Mouse (Mus musculus) limb, embryonic 12.5 days (tissue): ENCODE measurements around the gene 1700102P08Rik. TPM values are rescaled to one million over a fixed set of nuclear protein-coding genes. Genes with fewer than 3 reads are reported as not detected.
A peak's percentile ranks its signal among the peaks of the same experiment; 100 is the strongest.

Experiments
- ATAC-seq: fragments of 200-750 bp; cut with Nextera tagmentation; 2 replicates; pipeline ENCODE4 v1.8.0; 2017; ENCODE audit warnings: low read depth, moderate TSS enrichment; ENCODE audit not compliant: insufficient number of reproducible peaks, insufficient read depth, low FRiP score, low TSS enrichment
- H3K27ac ChIP-seq: fragments of 300-500 bp; sonication (generic); 2 replicates; pipeline ENCODE4 v1.5.1; 2016; ENCODE audit warnings: mild to moderate bottlenecking, moderate library complexity
- H3K27me3 ChIP-seq: fragments of 300-500 bp; sonication (generic); 2 replicates; pipeline ENCODE4 v1.6.1; 2016; ENCODE audit warnings: mild to moderate bottlenecking, moderate library complexity
- H3K36me3 ChIP-seq: fragments of 300-500 bp; sonication (generic); 2 replicates; pipeline ENCODE4 v1.6.1; 2016; ENCODE audit warnings: mild to moderate bottlenecking, moderate library complexity
- H3K4me1 ChIP-seq: fragments of 300-500 bp; sonication (generic); replicated peaks from 2 replicates; pipeline ENCODE4 v1.6.1; 2016
- H3K4me2 ChIP-seq: fragments of 300-500 bp; sonication (generic); 2 replicates; pipeline ENCODE4 v1.6.1; 2016; ENCODE audit warnings: mild to moderate bottlenecking, moderate library complexity
- H3K4me3 ChIP-seq: fragments of 300-500 bp; sonication (generic); replicated peaks from 2 replicates; pipeline ENCODE4 v1.5.1; 2016; ENCODE audit warnings: mild to moderate bottlenecking
- H3K9ac ChIP-seq: fragments of 300-500 bp; sonication (generic); replicated peaks from 2 replicates; pipeline ENCODE4 v1.6.1; 2016; ENCODE audit warnings: mild to moderate bottlenecking, moderate library complexity
- H3K9me3 ChIP-seq: fragments of 300-500 bp; sonication (generic); 2 replicates; pipeline ENCODE4 v1.6.1; 2016; ENCODE audit warnings: mild to moderate bottlenecking, moderate library complexity
- WGBS: fragments of 180-500 bp; shearing (Covaris S2); methylation state at CpG from one replicate; pipeline ENCODE4 v1.1.7; 2016; 5-methylcytosine and 5-hydroxymethylcytosine counted together
- polyA plus RNA-seq: library from polyadenylated mRNA; unstranded; fragments of >200 nt; fragmentation: Nextera tagmentation; extraction: Ambion mirVana; gene quantifications from 2 replicates; pipeline ENCODE4 v1.2.1, GENCODE M21; 2016

Gene 1700102P08Rik
- polyA plus RNA-seq, 1 experiment from 2014 or later, result 0.81 TPM

DNA sequence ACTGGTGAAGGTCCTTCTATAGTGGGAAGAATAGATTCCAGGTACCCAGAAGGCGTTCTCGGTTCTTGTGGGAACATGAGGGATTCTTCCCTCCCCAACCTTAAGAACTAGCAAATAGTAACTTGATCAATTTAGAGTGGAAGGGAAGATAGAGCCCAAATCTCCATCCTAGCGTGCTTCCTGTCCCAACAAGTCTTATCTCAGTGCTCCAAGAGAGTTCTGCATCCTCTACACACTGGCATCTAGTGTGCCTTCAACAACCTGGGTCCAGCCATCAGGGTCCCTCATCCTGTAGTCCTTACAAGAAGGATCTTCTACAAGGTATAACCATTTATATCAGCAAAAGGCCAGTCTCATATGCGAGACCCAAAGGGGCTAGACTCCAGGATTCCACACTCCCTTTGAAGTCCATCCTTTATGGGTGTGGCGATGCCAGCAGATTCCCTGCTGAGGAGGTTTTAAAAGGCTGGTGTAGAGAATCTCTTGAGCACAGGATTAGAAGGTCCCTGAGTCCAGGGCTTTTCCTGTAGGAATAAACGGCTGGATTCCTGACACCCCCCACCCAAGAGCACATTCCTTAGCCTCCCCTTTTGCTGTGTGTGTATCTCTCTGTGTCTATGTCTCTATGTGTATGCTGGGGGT is 59.0 kb downstream of the 1700102P08Rik start:
- H3K27ac ChIP-seq, result peak overlapping the region; percentile 89
- peak overlapping the region; percentile 57 for H3K4me3 ChIP-seq
- peaks cover 42% of the 10 kb centered on the region for H3K4me1 ChIP-seq
- WGBS, result 47% methylated on average over 6 of the region's 6 CpGs
- no peaks in the 10 kb centered on the region for H3K9me3 ChIP-seq
- H3K36me3 ChIP-seq, result peaks cover 23% of the 10 kb centered on the region
- ATAC-seq, result no peak
- peak overlapping the region; percentile 63 for H3K9ac ChIP-seq
- no peaks in the 10 kb centered on the region for H3K27me3 ChIP-seq
- peak overlapping the region; percentile 74 for H3K4me2 ChIP-seq

DNA sequence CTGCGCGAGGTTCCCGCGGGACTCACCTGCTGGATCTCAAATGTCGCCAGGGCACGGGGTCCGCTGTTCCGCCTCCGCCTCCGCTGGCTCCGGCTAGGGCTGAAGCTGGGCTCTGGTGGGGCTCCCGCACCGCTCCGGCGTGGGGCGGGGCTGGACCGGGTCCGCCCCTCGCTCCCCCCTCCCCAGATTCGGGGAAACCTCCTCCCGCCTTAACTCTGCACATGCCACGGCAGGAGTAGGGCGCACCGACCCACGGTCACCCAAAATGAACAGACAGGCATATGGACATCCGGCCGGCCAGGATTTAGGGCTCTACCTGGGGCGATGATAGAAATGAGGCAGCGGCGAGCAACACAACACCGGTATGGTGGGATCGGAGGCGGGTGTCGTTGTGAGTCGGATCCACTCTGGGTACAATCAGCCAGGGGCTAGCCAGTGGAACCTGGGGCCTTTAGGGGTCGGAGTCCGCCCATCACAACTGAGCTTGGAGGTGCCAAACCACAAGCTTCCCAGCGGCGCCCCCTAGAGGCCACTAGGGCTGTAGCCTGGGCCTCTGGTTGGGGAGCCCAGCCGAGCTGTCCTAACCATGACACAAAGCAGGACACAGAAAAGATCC is 59.8 kb downstream of the 1700102P08Rik start:
- Histone ChIP-seq H3K36me3 (peaks cover 21% of the 10 kb centered on the region), H3K27ac (peak overlapping the region; percentile 89), H3K4me3 (peak overlapping the region; percentile 57), H3K4me1 (peaks cover 42% of the 10 kb centered on the region), H3K9ac (peak overlapping the region; percentile 63), H3K27me3 (no peaks in the 10 kb centered on the region), H3K9me3 (no peaks in the 10 kb centered on the region), H3K4me2 (peak overlapping the region; percentile 74)
- under 1% methylated on average over 40 of the region's 40 CpGs for WGBS
- ATAC-seq, result peak; percentile 91

DNA sequence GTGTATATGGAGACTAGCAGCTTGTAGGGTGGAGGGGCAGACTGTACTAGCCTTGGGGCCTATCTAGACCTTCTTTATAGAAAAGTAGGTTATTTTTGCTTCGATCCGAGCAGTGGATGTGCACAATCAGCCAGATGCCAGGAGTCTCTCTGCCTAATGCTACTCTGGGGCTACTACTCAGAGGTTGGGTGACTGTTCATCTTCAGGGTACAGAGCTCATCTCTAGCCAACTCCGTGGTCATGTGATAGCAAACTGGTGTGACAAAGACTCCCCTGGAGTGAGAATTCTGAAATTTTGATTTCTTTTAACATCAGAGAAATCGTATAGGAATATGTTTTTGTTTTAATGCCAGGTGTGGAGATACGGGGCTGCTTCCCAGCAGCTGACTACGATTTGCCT is 60.3 kb downstream of the 1700102P08Rik start:
- peak overlapping the region; percentile 74 for H3K4me2 ChIP-seq
- H3K27ac ChIP-seq, result peak overlapping the region; percentile 89
- 40% methylated on average over 6 of the region's 6 CpGs for WGBS
- H3K36me3 ChIP-seq, result peaks cover 16% of the 10 kb centered on the region
- no peaks in the 10 kb centered on the region for H3K27me3 ChIP-seq
- no peaks in the 10 kb centered on the region for H3K9me3 ChIP-seq
- peaks cover 42% of the 10 kb centered on the region for H3K4me1 ChIP-seq
- peak overlapping the region; percentile 63 for H3K9ac ChIP-seq
- no peak for ATAC-seq
- H3K4me3 ChIP-seq, result peak overlapping the region; percentile 57

DNA sequence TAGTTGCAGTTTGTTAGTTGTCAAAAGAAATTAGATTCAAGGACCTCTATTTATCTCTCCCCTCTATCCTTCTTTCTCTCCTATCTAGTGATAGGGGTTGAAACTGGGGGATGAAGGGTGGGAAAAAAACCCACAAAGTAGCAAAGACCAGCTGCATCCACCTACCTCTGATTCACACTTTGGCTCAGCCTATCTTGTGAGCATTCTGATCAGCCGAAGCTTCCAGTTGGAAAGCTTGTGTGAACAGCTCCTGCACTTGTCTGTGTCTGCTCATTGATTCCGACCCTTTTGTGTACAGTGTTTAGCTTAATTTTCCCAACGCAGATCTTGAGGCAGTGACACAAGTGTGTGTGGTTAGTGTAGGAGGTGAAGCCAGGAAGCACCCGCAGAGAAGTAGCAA is 60.9 kb downstream of the 1700102P08Rik start:
- H3K4me1 ChIP-seq, result peaks cover 42% of the 10 kb centered on the region
- no peaks in the 10 kb centered on the region for H3K27me3 ChIP-seq
- WGBS, result 89% methylated on average over 4 of the region's 4 CpGs
- H3K36me3 ChIP-seq, result peaks cover 11% of the 10 kb centered on the region
- peak overlapping the region; percentile 74 for H3K4me2 ChIP-seq
- no peaks in the 10 kb centered on the region for H3K9me3 ChIP-seq
- ATAC-seq, result no peak
- peak overlapping the region; percentile 63 for H3K9ac ChIP-seq
- no peak overlapping the region for H3K4me3 ChIP-seq
- peak overlapping the region; percentile 89; the same call in 1 of the 2 replicates for H3K27ac ChIP-seq

DNA sequence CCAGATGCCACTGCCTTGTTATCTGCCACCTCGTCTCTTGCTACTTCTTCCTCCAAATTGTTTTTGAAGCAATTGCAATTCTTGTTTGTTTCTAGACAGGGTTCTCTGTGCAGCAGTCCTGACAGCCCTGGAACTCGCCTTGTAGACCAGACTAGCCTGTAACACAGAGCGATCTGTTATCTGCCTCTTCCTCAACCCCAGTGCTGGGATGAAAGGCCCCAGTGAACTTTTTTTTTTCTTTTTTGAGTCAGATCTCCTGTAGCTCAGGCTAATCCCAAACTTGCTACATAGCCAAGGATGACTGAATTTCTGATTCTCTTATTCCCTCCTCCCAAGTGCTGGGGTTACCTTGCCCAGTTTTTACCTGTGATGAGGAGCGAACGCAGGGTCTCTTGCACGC is 61.8 kb downstream of the 1700102P08Rik start:
- Histone ChIP-seq H3K36me3 (peaks cover 1% of the 10 kb centered on the region; the same call in 1 of the 2 replicates), H3K9ac (no peak overlapping the region), H3K27ac (no peak overlapping the region), H3K9me3 (no peaks in the 10 kb centered on the region), H3K4me2 (no peak overlapping the region), H3K27me3 (no peaks in the 10 kb centered on the region), H3K4me1 (peaks cover 40% of the 10 kb centered on the region), H3K4me3 (no peak overlapping the region)
- no peak for ATAC-seq
- WGBS, result 85% methylated on average over 6 of the region's 6 CpGs

DNA sequence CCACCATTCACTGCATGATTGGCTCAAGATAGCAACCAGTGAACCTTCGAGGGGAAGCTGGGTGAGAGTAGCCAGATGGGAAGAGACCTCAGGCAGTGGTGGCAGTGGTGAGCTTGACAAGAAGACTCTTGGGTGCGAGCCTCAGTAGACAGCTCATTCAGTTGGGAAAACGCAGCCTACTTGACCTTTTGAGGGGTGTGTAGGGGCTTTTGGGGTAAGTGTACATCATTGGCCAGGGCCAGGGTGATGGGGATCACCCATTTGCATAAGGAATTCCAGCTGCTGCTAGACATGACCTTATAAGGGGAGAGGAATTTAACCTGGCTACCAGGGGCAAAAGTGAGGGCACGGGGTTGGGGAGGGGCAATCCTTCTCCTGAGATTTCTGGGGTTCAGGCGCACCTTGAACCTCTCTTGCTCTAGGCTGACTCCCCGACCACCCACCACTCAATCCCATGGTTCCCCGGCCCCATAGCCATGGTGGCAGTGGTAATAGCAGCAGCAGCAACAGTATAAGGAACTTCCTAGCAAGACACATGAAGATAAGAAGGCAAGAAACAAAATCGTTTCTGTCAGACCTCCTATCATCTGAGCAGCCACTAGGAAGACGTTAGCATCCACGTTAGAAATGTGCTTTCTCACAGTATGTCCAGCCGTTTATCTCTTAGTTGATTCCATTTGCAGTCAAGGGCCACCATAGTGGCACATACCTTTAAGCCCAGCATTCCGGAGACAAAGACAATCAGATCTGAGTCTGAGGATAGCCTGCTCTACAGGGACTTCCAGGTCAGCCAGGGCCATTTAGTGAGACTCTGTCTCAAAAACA is 63.4 kb downstream of the 1700102P08Rik start:
- Histone ChIP-seq H3K36me3 (no peaks in the 10 kb centered on the region), H3K4me3 (no peak overlapping the region), H3K27me3 (no peaks in the 10 kb centered on the region), H3K9me3 (no peaks in the 10 kb centered on the region), H3K27ac (no peak overlapping the region), H3K4me1 (peaks cover 25% of the 10 kb centered on the region), H3K4me2 (no peak overlapping the region), H3K9ac (no peak overlapping the region)
- no peak for ATAC-seq
- WGBS, result 75% methylated on average over 12 of the region's 12 CpGs

DNA sequence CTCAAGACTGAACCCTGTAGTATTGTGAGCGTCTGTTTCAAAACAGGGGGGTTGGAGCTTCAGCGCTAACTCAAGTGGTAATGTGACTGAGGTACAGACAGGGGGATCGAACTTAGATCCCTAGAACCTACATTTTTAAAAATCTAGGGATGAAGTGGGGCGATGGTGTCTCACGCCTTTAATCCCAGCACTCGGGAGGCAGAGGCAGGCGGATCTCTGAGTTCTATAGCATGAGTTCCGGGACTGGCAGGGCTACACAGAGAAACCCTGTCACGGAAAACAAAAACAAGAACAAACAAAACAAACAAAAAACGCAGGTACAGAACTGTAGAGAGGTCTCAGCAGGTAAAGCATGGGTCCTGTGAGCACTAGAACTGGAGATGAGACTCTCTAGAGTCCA is 64.3 kb downstream of the 1700102P08Rik start:
- Histone ChIP-seq H3K27me3 (no peaks in the 10 kb centered on the region), H3K4me2 (no peak overlapping the region), H3K4me1 (peaks cover 23% of the 10 kb centered on the region), H3K9me3 (no peaks in the 10 kb centered on the region), H3K9ac (no peak overlapping the region), H3K36me3 (no peaks in the 10 kb centered on the region), H3K4me3 (no peak overlapping the region), H3K27ac (no peak overlapping the region)
- 85% methylated on average over 10 of the region's 10 CpGs for WGBS
- no peak for ATAC-seq

DNA sequence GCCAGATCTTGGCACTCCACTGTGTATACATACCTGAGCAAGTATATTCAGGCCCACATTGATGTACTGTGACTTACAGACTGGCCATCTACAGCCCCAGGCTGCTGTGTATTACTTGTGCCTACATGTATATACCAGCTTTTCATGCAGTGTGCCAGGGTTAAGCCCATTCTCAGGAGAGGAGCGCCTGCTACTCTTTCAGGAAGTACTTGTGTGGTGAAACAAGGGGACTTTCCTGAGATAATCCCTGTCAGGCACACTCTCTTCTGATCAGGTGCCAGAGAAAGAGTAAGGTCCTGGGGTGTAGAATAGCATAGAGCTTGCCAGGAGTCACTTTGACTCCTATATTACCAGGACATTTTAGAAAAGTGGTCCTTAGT is 67.3 kb downstream of the 1700102P08Rik start:
- no peak for ATAC-seq

More for the DNA sequence above, 67.3 kb downstream of the 1700102P08Rik start:
- H3K36me3 ChIP-seq, result peaks cover 22% of the 10 kb centered on the region
- peak overlapping the region; percentile 92 for H3K4me2 ChIP-seq
- peaks cover 12% of the 10 kb centered on the region for H3K4me1 ChIP-seq
- WGBS, result 95% methylated on average over 1 of the region's 1 CpGs
- H3K27me3 ChIP-seq, result no peaks in the 10 kb centered on the region
- H3K9me3 ChIP-seq, result no peaks in the 10 kb centered on the region
- H3K9ac ChIP-seq, result no peak overlapping the region
- peak overlapping the region; percentile 91 for H3K4me3 ChIP-seq
- peak overlapping the region; percentile 87; the same call in 1 of the 2 replicates for H3K27ac ChIP-seq

Other genes starting within 250 kb of the 1700102P08Rik start
- gene Bsn, start 202.4 kb upstream of the 1700102P08Rik start, polyA plus RNA-seq, result 1.1 and 1.2 TPM in 2 replicates
- gene Dag1, start 128.8 kb upstream of the 1700102P08Rik start, polyA plus RNA-seq, result 45.7 and 53.3 TPM in 2 replicates
- 45.0 and 46.4 TPM in 2 replicates for gene Nicn1, start 102.4 kb upstream of the 1700102P08Rik start, polyA plus RNA-seq
- 13.3 and 17.0 TPM in 2 replicates for gene Amt, start 96.0 kb upstream of the 1700102P08Rik start, polyA plus RNA-seq
- 324 and 387 TPM in 2 replicates for gene Rhoa, start 86.7 kb upstream of the 1700102P08Rik start, polyA plus RNA-seq
- gene Tcta, start 86.6 kb upstream of the 1700102P08Rik start, polyA plus RNA-seq, result 21.2 and 22.6 TPM in 2 replicates
- gene Gpx1, start 53.9 kb upstream of the 1700102P08Rik start, polyA plus RNA-seq, result 797 and 821 TPM in 2 replicates
- 117 and 118 TPM in 2 replicates for gene Usp4, start 45.0 kb upstream of the 1700102P08Rik start, polyA plus RNA-seq
- 2.1 and 2.4 TPM in 2 replicates for gene Ccdc36, start 35.7 kb downstream of the 1700102P08Rik start, polyA plus RNA-seq
- not detected in 2 replicates for gene BC048562, start 43.7 kb downstream of the 1700102P08Rik start, polyA plus RNA-seq
- gene Ccdc71, start 67.7 kb downstream of the 1700102P08Rik start, polyA plus RNA-seq, result 44.6 and 49.5 TPM in 2 replicates
- gene Klhdc8b, start 68.8 kb downstream of the 1700102P08Rik start, polyA plus RNA-seq, result 33.0 and 36.0 TPM in 2 replicates
- gene Lamb2, start 86.9 kb downstream of the 1700102P08Rik start, polyA plus RNA-seq, result 40.8 and 43.7 TPM in 2 replicates
- 99.3 and 99.7 TPM in 2 replicates for gene Usp19, start 97.8 kb downstream of the 1700102P08Rik start, polyA plus RNA-seq
- 106 and 112 TPM in 2 replicates for gene Qars, start 114.9 kb downstream of the 1700102P08Rik start, polyA plus RNA-seq
- gene Qrich1, start 124.0 kb downstream of the 1700102P08Rik start, polyA plus RNA-seq, result 156 and 159 TPM in 2 replicates
- 201 and 213 TPM in 2 replicates for gene Impdh2, start 167.5 kb downstream of the 1700102P08Rik start, polyA plus RNA-seq
- gene Ndufaf3, start 174.6 kb downstream of the 1700102P08Rik start, polyA plus RNA-seq, result 50.6 and 53.8 TPM in 2 replicates
- gene Dalrd3, start 177.1 kb downstream of the 1700102P08Rik start, polyA plus RNA-seq, result 197 and 230 TPM in 2 replicates
- 237 TPM in 2 replicates for gene Wdr6, start 185.9 kb downstream of the 1700102P08Rik start, polyA plus RNA-seq
- gene P4htm, start 204.9 kb downstream of the 1700102P08Rik start, polyA plus RNA-seq, result 11.6 and 11.7 TPM in 2 replicates